Mouse (Mus musculus) c-Kit-negative CD71-positive TER-119-positive erythroid progenitor cells, embryonic 14.5 days (primary cell): ENCODE measurements around the gene Mrps2.
"Not testable (repeated sequence)": the region's sequence is repeated elsewhere in the genome, so short reads cannot be mapped to it uniquely, and the experiment has no call there.

Experiments
- DNase-seq: peaks from one replicate; pipeline ENCODE4 v3.0.0-alpha.2; 2013; ENCODE audit warnings: low read depth, low spot score

Gene Mrps2

GRCm38 (mm10) chr2:28472011-28472410, 4.1 kb downstream of the Mrps2 start:
- not testable (repeated sequence) for DNase-seq

GRCm38 (mm10) chr2:28477993-28478392, 10.1 kb downstream of the Mrps2 start:
- not testable (repeated sequence) for DNase-seq

DNA sequence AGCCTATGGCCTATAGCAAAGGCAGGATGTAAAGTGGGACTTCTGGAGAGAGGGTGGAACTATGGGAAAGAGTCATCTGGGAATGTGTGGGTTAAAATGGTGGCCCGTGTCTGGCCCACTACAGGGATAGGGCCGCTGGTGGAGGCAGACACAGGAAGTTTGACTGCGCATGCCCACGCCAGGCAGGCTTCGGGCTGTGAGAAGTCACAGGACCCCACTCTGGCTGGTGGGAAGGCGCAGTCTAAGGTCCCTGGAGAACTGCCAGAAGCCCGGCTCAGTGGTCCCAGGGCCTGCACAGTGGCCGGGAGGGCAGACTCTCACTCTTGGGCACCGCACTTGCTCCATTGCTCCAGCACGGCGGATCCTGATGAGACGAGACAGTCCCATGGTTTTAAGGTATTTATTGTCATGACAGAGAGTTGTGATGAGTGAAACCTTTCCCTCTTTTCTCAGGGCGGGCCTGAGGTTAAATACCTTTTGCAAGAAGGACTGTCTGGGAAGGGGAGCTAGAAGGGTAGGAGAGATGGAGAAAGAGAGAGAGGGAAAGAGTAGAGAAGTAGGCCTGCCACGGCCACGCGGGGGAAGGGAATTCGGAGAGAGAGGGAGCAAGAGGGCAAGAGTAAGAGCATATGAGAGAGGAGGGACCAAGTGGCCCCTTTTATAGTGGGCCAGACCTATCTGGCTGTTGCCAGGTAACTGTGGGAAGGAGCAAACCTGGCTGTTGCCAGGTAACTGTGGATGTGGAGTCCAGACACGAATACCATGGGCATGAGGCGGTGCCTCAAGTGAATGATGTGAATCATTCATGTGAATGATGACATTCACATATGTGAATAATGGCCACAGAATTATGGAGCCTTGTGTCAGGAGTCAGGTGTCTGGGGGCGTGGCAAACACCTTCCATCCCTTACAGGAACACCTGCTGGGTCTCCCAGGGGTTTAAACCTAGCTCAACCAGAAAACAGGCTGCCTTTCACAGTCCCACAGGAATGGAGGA, 11.6 kb downstream of the Mrps2 start:
- no peak for DNase-seq

DNA sequence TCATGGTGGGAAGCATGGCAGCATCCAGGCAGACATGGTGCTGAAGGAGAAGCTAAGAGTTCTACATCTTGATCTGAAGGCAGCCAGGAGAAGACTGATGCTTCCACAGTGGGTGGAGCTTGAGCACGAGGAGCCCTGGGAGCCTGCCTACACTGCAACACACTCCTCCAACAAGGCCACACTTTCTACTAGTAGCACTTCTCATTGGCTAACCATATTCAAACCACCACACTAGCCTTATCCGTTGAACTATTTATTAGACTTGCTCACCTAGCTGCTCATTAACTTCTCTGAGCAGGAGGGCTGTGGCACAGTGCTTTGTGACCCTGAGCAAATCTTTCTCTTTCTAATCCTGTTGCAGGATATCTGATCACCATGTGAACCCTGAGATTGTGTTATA, 16.0 kb downstream of the Mrps2 start:
- DNase-seq, result no peak

DNA sequence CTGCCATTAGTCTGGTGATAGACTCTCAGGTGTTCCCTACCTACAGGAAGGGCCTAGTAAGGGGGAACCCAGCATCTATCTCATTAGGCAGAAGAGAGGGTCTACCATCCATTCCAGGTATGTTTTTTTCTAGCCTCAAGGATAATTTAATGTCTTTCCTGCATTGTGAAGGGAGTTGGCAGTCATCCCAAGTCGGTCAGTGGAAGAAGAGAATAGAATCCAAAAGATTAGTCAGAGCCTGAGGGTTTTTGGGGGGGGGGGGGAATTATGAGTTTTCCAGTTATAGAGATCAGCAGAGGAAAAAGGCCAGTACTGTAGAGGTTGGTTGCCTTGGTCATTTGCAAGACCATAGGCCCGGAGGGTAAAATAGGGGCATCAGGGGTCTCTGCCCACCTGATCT, 26.7 kb downstream of the Mrps2 start:
- DNase-seq, result no peak

GRCm38 (mm10) chr2:28495207-28495756, 27.4 kb downstream of the Mrps2 start:
- DNase-seq, result no peak

DNA sequence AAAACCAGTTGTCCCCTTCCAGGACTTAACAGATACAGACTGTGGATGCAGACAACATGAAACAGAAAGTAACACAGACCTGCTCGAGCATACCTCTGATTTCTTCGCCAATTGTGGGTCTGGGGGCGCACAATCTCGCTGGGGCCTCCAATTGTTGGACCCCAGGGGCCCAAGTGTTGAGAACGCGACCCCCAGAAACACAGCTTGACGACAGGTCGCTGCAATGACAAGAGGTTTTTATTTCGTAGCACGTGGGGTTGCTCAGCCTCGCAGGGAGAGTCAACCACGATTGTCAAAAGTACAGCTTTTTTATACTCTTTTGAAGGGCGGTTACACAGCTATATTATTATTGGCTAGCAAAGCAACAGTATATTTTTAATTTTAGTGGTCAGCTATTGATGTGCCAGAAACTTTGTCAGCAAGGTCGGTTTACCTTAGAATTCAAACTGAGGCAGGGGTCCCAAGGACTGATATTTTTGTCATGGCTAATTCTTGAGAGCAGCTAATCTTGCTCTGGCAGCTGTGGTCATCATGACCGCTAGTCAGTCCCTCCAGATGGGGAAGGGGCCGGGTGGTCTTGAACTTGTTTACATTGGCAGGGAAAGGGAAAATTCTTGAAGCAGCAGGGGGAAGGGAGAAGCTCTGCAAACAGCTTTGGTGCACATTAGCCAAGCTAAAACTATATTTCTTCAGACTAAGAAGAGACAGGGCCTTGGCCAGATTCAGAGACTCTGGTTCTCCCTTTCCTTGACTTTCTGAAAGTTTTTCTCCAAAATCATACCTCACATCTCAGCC, 28.1 kb downstream of the Mrps2 start:
- no peak for DNase-seq

GRCm38 (mm10) chr2:28496671-28497070, 28.8 kb downstream of the Mrps2 start, which contains the start of gene Gbgt1:
Gbgt1 (plus strand) TSS chr2:28496891.
- no peak for DNase-seq

DNA sequence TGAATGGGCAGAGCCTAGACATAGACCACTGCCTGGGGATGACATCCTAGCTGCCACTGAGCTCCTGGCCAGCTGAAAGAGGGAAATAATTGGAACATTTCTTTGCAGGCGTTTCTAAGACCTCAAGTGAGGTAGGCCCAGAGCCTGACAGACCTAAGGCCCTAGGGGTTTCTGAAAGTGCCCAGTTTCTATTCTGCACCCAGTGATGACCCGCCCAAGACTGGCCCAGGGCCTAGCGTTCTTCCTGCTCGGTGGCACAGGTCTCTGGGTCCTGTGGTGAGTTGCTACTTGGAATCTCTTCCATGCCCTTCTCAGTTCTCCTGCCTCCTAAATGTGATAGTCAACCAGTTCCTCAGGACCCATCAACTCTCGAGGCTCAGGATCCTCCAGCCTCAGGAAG, 29.7 kb downstream of the Mrps2 start:
- no peak for DNase-seq

DNA sequence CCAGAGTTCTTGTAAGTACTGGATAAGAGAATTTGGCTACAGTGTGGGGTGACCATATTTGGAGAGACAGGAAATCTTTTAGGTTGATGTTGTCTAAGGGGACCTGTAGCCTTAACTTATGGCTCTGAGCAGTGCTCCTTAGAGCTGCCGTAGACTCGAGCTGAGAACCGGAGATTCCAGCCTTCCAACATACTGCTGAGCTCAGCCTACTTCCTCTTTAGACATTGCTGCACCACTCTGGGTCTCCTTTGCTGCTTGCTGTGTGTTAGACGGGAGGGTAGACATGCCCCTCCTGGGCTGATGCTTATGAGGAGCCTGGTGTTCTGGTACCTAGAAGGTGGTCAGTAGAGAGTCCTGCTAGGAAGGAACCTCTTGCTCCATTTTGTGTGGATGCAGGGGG, 30.6 kb downstream of the Mrps2 start:
- no peak for DNase-seq

GRCm38 (mm10) chr2:28502987-28503386, 35.1 kb downstream of the Mrps2 start:
- no peak for DNase-seq

DNA sequence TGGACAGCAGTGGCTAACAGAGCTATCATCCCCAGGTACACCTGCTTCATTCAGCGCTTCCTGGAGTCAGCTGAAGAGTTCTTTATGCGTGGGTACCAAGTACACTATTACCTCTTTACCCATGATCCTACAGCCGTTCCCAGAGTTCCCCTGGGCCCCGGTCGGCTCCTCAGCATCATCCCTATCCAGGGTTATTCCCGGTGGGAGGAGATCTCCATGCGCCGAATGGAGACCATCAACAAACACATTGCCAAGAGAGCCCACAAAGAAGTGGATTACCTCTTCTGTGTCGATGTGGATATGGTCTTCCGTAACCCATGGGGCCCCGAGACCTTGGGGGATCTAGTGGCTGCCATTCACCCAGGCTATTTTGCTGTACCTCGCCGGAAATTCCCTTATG, 36.8 kb downstream of the Mrps2 start:
- DNase-seq, result no peak

- DNase-seq, result no peak
Observed at GRCm38 (mm10) chr2:28505795-28506194, 37.9 kb downstream of the Mrps2 start, which contains the start of gene Gm10134. Gm10134 (plus strand) TSS chr2:28506095.

- DNase-seq, result no peak
Observed at GRCm38 (mm10) chr2:28506291-28506690, 38.4 kb downstream of the Mrps2 start.

GRCm38 (mm10) chr2:28511600-28511999, 43.7 kb downstream of the Mrps2 start:
- DNase-seq, result not testable (repeated sequence)

DNA sequence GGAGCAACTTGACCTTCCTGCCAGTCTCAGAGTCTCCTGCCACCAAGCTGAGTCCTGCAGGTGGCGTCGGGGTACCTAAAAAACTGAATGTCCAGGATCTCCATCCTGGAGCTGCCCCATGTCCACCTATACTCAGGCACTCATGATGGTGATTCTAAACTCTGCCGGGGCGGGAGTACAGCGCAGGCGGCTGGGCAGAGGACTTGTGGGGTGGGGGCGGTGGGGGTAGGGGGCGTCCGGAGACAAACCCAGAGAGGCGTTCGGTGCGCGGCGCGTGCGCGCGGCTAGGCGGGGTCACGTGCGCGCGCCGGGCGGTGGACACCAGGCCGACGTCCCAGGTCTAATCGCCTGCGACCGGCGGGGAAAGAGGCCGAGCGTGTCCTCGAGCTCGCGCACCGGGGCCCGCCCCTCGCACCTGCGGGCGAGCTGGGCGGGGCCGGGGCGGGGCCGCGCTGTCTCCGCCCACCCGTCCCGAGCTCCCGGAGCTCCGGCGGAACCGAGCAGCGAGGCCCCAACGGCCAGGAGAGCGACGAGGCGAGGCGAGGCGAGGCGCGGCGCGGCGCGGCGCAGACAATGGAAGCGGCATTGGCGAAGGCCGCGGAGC, 45.0 kb downstream of the Mrps2 start, which contains the start of gene Ralgds:
Gene Ralgds (plus strand): TSS at position 328 of the 604 bp plus-strand sequence.
- DNase-seq, result no peak

DNA sequence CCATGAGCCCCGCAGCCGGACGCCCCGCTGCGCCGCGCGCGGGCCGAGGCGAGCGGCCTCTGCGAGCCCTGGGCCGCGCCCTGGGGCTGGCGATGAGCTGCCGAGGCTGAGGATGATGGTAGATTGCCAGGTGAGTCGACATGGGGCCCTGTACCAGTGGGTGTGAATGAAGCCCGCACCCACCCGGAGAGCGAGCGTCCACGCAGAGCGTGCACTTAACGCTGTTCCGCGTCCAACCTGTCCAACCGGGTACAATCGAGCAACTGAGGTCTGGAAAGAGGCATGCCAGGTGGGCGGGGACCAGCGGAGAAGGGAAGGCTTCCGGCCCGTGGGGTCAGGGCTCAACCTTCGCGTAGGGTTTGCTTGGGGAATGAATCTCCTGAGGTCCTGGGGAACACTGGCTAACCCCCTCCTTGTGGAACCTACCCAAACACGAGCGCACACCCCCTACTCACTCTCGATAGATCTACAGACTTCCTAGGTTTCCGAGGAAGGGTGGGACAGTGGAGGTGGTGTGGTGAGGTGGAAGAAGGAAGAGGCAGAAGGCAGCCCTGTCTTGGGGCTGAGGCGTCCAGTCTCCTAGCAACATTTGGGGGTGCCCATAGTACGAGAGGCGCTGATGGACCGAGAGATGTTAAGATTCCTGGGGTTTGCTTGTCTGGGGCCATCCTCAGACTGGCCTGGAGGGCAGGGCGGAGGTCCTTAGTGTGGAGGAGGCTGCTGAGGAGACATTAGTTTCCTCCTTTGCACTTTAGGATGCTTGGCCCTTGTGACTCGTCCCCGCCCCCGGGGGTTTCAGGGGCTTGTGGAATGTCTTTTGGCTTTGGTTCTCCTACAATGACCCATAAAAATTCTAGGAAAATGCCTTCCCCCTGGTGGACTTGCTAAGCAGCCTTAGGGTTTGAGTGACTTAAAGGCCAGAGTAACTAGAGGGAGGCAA, 45.8 kb downstream of the Mrps2 start:
- no peak for DNase-seq

- peak; percentile 21 for DNase-seq
Observed at GRCm38 (mm10) chr2:28514489-28514888, 46.6 kb downstream of the Mrps2 start.

DNA sequence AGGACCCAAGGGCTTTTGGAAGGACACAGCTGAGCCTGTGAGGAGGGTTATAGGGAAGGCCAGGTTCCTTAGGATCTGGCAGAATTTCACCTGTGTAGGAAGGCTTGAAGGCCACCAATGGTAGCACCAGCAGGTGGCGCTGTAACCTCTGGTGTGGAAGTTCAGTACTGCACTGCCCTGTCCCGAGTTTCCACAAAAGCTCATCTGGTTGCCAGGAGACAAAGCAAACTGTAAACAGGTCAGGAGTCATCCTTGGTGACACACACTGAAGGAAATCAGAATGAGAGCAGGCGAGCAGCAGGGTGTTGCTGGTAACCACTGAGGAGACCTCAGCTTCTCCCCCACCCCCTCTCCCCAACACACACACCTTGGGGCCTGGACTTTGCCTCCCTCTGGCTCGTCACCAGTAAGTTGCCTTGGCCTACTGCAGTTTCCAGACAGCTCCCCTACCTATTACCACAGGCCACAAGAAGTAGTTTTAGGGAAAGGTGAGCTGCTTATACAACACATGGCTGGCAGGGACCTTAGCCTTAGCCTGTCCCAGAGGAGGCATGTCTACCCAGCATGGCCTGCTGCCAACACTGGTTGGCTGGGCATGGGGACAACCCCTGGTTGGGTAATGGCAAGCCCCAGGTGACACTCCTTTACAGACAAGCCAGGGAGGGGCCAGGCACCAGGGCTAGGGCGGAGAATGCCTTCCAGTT, 49.5 kb downstream of the Mrps2 start:
- peak; percentile 51 for DNase-seq

- no peak for DNase-seq
Observed at GRCm38 (mm10) chr2:28518231-28518630, 50.4 kb downstream of the Mrps2 start.
